Mouse (Mus musculus) ES-Bruce4 (cell line): ENCODE data around the gene Fgf18. TPM values are rescaled to one million over a fixed set of nuclear protein-coding genes. Genes with fewer than 3 reads are reported as not detected.

ENCODE experiments used
- H3K27ac ChIP-seq: 2 replicates; pipeline ENCODE4 v1.5.1; 2012; ENCODE audit warnings: low read length, inconsistent platforms; ENCODE audit not compliant: insufficient read depth
- H3K27me3 ChIP-seq: 2 replicates; pipeline ENCODE4 v1.6.1; 2012; ENCODE audit warnings: mild to moderate bottlenecking, low read length, inconsistent platforms; ENCODE audit not compliant: control insufficient read depth, poor library complexity, insufficient read depth, severe bottlenecking
- H3K36me3 ChIP-seq: 2 replicates; pipeline ENCODE4 v1.6.1; 2012; ENCODE audit warnings: inconsistent platforms, mild to moderate bottlenecking, low read length, moderate library complexity; ENCODE audit not compliant: control insufficient read depth, poor library complexity, insufficient read depth, severe bottlenecking
- H3K4me1 ChIP-seq: one replicate; pipeline ENCODE4 v1.8.1; 2011; ENCODE audit warnings: low read length; ENCODE audit not compliant: control insufficient read depth, insufficient read depth
- H3K4me3 ChIP-seq: 2 replicates; pipeline ENCODE4 v1.5.1; 2011; ENCODE audit warnings: low read depth, mild to moderate bottlenecking, low read length
- H3K9ac ChIP-seq: 2 replicates; pipeline ENCODE4 v1.6.1; 2012; ENCODE audit warnings: low read depth, mild to moderate bottlenecking, inconsistent platforms; ENCODE audit not compliant: poor library complexity, severe bottlenecking
- H3K9me3 ChIP-seq: replicated peaks from 2 replicates; pipeline ENCODE4 v1.6.1; 2012; ENCODE audit warnings: mild to moderate bottlenecking, low read length, inconsistent platforms; ENCODE audit not compliant: control insufficient read depth, poor library complexity, insufficient read depth, severe bottlenecking
- CTCF ChIP-seq: IDR thresholded peaks from one replicate; pipeline ENCODE4 v1.8.1; 2011; ENCODE audit warnings: low read depth, low read length
- EP300 ChIP-seq: IDR thresholded peaks from 2 replicates; pipeline ENCODE4 v1.6.1; 2011; ENCODE audit warnings: low read depth, low read length; ENCODE audit not compliant: insufficient read depth
- POLR2A ChIP-seq: IDR thresholded peaks from one replicate; pipeline ENCODE4 v1.8.1; 2011; ENCODE audit warnings: low read length; ENCODE audit not compliant: insufficient read depth
- polyA plus RNA-seq: library from polyadenylated mRNA; stranded (reverse); fragments of >200 nt; gene quantifications from 2 replicates; pipeline ENCODE4 v1.2.4, GENCODE M21; 2011; ENCODE audit warnings: low read depth; ENCODE audit not compliant: missing spikeins, insufficient read depth, insufficient read length

Gene Fgf18
- polyA plus RNA-seq, 1 experiment = 0.82 TPM

DNA sequence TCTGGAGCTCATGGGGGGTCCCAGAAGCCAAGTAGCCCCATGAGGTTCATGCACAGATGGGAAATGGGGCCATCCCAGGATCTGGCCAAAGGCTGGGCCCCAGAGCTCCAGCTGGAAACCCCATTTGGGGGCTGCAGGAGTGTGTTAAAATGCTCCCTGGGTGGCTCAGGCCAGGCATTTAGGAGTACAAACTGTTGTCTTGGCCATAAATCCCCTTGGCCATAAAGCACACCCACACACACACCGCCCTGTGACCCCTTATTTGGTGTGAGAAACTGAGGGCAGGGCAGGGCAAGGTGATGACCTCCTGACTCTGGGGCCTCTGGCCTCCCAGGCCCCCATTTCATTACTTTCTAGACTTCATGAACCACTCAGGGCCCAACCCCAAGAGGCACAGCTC lies 61.2 kb downstream of the Fgf18 start:
- H3K4me1 ChIP-seq = no peaks in the 10 kb centered on the region
- H3K9ac ChIP-seq = no peak overlapping the region
- no peaks in the 10 kb centered on the region for H3K36me3 ChIP-seq
- H3K27ac ChIP-seq = no peak overlapping the region
- H3K4me3 ChIP-seq = no peak overlapping the region
- H3K27me3 ChIP-seq = no peaks in the 10 kb centered on the region
- no peak for TF ChIP-seq CTCF
- TF ChIP-seq EP300 = no peak
- TF ChIP-seq POLR2A = no peak
- H3K9me3 ChIP-seq = no peaks in the 10 kb centered on the region

DNA sequence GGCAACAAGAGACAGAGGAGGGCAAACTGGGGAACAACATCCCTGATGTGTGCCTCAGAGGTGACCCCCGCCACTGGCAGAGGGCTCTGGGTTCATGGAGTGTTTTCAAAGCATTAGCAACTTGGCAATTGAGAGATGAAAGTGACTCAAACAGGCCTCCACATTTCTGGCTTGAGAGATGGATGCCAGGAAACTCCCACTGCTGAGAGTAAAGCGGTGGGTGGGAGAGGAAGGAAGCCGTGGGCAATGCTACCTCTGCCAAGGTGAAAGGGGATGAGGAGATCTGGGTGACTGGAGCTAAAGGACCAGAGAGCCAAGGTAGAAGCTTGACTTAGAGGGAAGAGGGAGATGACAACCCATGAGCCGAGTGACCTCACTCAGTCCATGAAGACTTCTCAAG lies 61.7 kb downstream of the Fgf18 start:
- Histone ChIP-seq H3K27me3 (no peaks in the 10 kb centered on the region), H3K4me3 (no peak overlapping the region), H3K36me3 (no peaks in the 10 kb centered on the region), H3K4me1 (no peaks in the 10 kb centered on the region), H3K27ac (no peak overlapping the region), H3K9ac (no peak overlapping the region), H3K9me3 (no peaks in the 10 kb centered on the region)
- TF ChIP-seq EP300 (no peak), POLR2A (no peak), CTCF (no peak)

- Histone ChIP-seq H3K9ac (no peak overlapping the region), H3K4me3 (no peak overlapping the region), H3K9me3 (no peaks in the 10 kb centered on the region), H3K27ac (no peak overlapping the region), H3K27me3 (no peaks in the 10 kb centered on the region), H3K4me1 (no peaks in the 10 kb centered on the region), H3K36me3 (no peaks in the 10 kb centered on the region)
- TF ChIP-seq EP300 (no peak), CTCF (no peak), POLR2A (no peak)
These were observed 62.1 kb downstream of the Fgf18 start for GRCm38 (mm10) chr11:33085054-33085453.

DNA sequence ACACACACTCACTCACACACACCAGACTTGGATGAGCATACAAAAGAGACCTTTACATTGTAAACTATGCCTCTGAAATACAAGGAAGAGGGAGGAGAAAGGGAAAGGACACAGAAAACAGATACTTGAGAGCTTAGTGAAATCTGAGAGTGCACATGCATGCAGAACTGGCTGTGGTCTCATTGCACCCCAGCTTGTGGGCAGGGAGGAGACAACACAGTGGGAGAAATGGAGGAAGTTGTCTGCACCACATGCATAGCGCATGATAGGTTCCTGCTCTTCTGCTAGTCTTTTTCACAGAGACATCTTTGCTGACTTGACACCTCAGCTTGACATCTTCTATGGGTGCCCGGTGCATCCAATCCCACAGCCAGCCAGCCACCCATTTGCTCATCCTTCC lies 63.2 kb downstream of the Fgf18 start:
- Histone ChIP-seq H3K9ac (no peak overlapping the region), H3K4me1 (no peaks in the 10 kb centered on the region), H3K9me3 (no peaks in the 10 kb centered on the region), H3K4me3 (no peak overlapping the region), H3K27ac (no peak overlapping the region), H3K36me3 (no peaks in the 10 kb centered on the region), H3K27me3 (no peaks in the 10 kb centered on the region)
- no peak for TF ChIP-seq CTCF
- TF ChIP-seq EP300 = no peak
- TF ChIP-seq POLR2A = no peak

- Histone ChIP-seq H3K36me3 (no peaks in the 10 kb centered on the region), H3K4me1 (no peaks in the 10 kb centered on the region), H3K9ac (no peak overlapping the region), H3K27ac (no peak overlapping the region), H3K27me3 (no peaks in the 10 kb centered on the region), H3K9me3 (no peaks in the 10 kb centered on the region), H3K4me3 (no peak overlapping the region)
- TF ChIP-seq POLR2A (no peak), CTCF (no peak)
These were observed 66.0 kb downstream of the Fgf18 start for GRCm38 (mm10) chr11:33081175-33081574.

- Histone ChIP-seq H3K27me3 (no peaks in the 10 kb centered on the region), H3K27ac (no peak overlapping the region), H3K9me3 (no peaks in the 10 kb centered on the region), H3K36me3 (no peaks in the 10 kb centered on the region), H3K4me3 (no peak overlapping the region), H3K9ac (no peak overlapping the region), H3K4me1 (no peaks in the 10 kb centered on the region)
- TF ChIP-seq CTCF (no peak), EP300 (no peak), POLR2A (no peak)
These were observed 67.0 kb downstream of the Fgf18 start for GRCm38 (mm10) chr11:33080046-33080808.
